Comparison of ENCODE assay signal across 24 mouse cellular contexts in the genomic region with DNA sequence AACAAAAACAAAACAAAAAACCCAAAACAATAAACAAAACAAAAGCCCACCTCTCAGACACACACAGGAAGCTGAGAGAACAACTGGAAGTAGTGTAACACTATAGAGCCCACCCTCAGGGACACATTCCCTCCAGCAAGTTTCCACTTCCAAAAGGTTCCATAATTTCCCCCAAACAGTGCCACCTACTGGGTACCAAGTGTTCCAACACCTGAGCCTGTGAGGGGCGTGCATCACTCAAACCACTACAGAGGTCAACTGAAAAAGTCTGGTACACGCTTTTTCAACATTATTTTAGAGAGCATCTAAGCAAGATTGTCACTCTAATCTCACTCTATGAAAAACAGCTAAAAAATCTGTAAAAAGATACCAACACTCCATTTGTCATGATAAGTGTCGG.
DNase-seq lines count a peak whose midpoint lies in the region; ATAC-seq and TF ChIP-seq lines count a peak whose summit lies in the region.
"Had no signal": no experiment of that assay in that cellular context is flagged by ENCODE, and none has a peak within 500 bp of the region (broad histone marks: within the 10 kb centered on the region; RNA-seq: fewer than 3 reads in every experiment).

No protein-coding gene starts in this region.

- 96% methylated on average over 3 of the region's 3 CpGs for WGBS in kidney, adult 2 months
- 84% methylated on average over 3 of the region's 3 CpGs for WGBS in lung, embryonic 14.5 days

- TF ChIP-seq CTCF in gastrocnemius, adult 2 months (IDR thresholded peaks at IDR 0.05): peak; percentile 37
- TF ChIP-seq CTCF in kidney, adult 2 months (conservative IDR thresholded peaks at IDR 0.05; ENCODE audit: insufficient read depth, insufficient read length, low read depth, low read length): peak; percentile 30; the same call in 1 of the 2 replicates
- TF ChIP-seq CTCF in lung, embryonic 14.5 days (IDR thresholded peaks at IDR 0.05; ENCODE audit: low read depth): peak; percentile 13; the same call in 1 of the 2 replicates

- no peak for DNase-seq in gastrocnemius, adult 2 months
- no peak for DNase-seq in gastrocnemius, postnatal 25 days
- no peak for DNase-seq in kidney, adult 2 months
- DNase-seq in kidney, postnatal 25 days: no peak
- no peak for DNase-seq in lung, embryonic 14.5 days
- DNase-seq in lung, postnatal 25 days (ENCODE audit: low spot score): no peak
- DNase-seq in ZHBTc4 (ENCODE audit: low read depth, low spot score): peak; percentile 15
- DNase-seq: adrenal gland, postnatal 10 days; cerebellum, adult 9-10 months; gastrocnemius, postnatal 36 days; kidney, postnatal 4 days; lung, adult 18-20 months; right cerebral cortex, adult 18-20 months; thymus, adult 18-20 months; thymus, postnatal 36 days had no signal

- H3K36me3 ChIP-seq in kidney, adult 2 months (ENCODE audit: control insufficient read depth, insufficient read depth, low read length): no peaks in the 10 kb centered on the region
- no peaks in the 10 kb centered on the region for H3K36me3 ChIP-seq in lung, embryonic 14.5 days (ENCODE audit: insufficient read depth)
- H3K36me3 ChIP-seq: embryonic facial prominence, embryonic 10.5 days; G1E; heart, embryonic 10.5 days; midbrain, embryonic 10.5 days; neural tube, embryonic 15.5 days had no signal

- H3K27me3 ChIP-seq in kidney, adult 2 months (replicated peaks; ENCODE audit: control insufficient read depth, insufficient read depth, low read length): no peaks in the 10 kb centered on the region
- H3K27me3 ChIP-seq in lung, embryonic 14.5 days (ENCODE audit: insufficient read depth, low read length): no peaks in the 10 kb centered on the region
- H3K27me3 ChIP-seq: neural tube, embryonic 15.5 days had no signal

- no peak overlapping the region for H3K9ac ChIP-seq in lung, embryonic 14.5 days
- H3K9ac ChIP-seq: neural tube, embryonic 15.5 days had no signal

- no peaks in the 10 kb centered on the region for H3K9me3 ChIP-seq in lung, embryonic 14.5 days (ENCODE audit: low read depth, low read length)
- H3K9me3 ChIP-seq: embryonic facial prominence, embryonic 10.5 days; heart, embryonic 10.5 days; midbrain, embryonic 10.5 days; neural tube, embryonic 15.5 days had no signal

- no peak overlapping the region for H3K4me3 ChIP-seq in gastrocnemius, adult 2 months
- no peak overlapping the region for H3K4me3 ChIP-seq in kidney, adult 2 months (ENCODE audit: insufficient read depth, low read depth, low read length)
- no peak overlapping the region for H3K4me3 ChIP-seq in lung, embryonic 14.5 days (ENCODE audit: low read depth, low read length)
- H3K4me3 ChIP-seq: embryonic facial prominence, embryonic 10.5 days; heart, embryonic 10.5 days; midbrain, embryonic 10.5 days; neural tube, embryonic 15.5 days had no signal

- no peak overlapping the region for H3K4me2 ChIP-seq in lung, embryonic 14.5 days
- H3K4me2 ChIP-seq: neural tube, embryonic 15.5 days had no signal

- no peak for TF ChIP-seq POLR2A in kidney, adult 2 months (IDR thresholded peaks at IDR 0.05; ENCODE audit: low read depth, low read length)

- H3K27ac ChIP-seq in gastrocnemius, adult 2 months: no peak overlapping the region
- no peak overlapping the region for H3K27ac ChIP-seq in kidney, adult 2 months (ENCODE audit: insufficient read depth, low read depth, low read length)
- H3K27ac ChIP-seq in lung, embryonic 14.5 days (ENCODE audit: low read depth): no peak overlapping the region
- H3K27ac ChIP-seq: embryonic facial prominence, embryonic 10.5 days; heart, embryonic 10.5 days; midbrain, embryonic 10.5 days; neural tube, embryonic 15.5 days had no signal

- intact Hi-C loops in gastrocnemius, adult 2 months (cut with DNase I): no loop called here

- H3K4me1 ChIP-seq in kidney, adult 2 months (ENCODE audit: control insufficient read depth, insufficient read depth, low read length): no peaks in the 10 kb centered on the region
- 0 out of 2 replicates have a peak, but pooled peaks cover 3% of the 10 kb centered on the region for H3K4me1 ChIP-seq in lung, embryonic 14.5 days (ENCODE audit: insufficient read depth)
- H3K4me1 ChIP-seq: heart, embryonic 10.5 days had no signal

- no peak for ATAC-seq in lung, embryonic 14.5 days (ENCODE audit: insufficient read depth)
- no peak for ATAC-seq in inflammation-experienced regulatory T-cells, adult 6 months
- ATAC-seq: CD4-positive, CD25-positive, alpha-beta regulatory T cell, adult 4 months; forebrain, embryonic 16.5 days; hindbrain, embryonic 16.5 days had no signal
